Mouse (Mus musculus): ENCODE measurements at regions not wholly inside any gene's neighbourhood (a gene's known extent, or its start where the extent isn't known, plus 50 kb on each side); places are given as distances from the start of the nearest gene placed in this dataset.

GRCm38 (mm10) chr5:116852691-116853090 lies 261.1 kb upstream of the Srrm4 start:
- no peak for TF ChIP-seq POLR2A (IDR thresholded peaks at IDR 0.05; ENCODE audit: borderline replicate concordance, extremely low read depth, insufficient read depth, insufficient read length, poor library complexity, severe bottlenecking)
- no peak for TF ChIP-seq CTCF (IDR thresholded peaks at IDR 0.05; ENCODE audit: borderline replicate concordance, extremely low read depth, insufficient read depth, insufficient read length)

Data from brain, embryonic 14.5 days (tissue).